Mouse (Mus musculus) kidney, adult 2 months (tissue): Measurements from ENCODE around the gene Banf1.
A peak's percentile ranks its signal among the peaks of the same experiment; 100 is the strongest.
"Not testable (repeated sequence)": the region's sequence is repeated elsewhere in the genome, so short reads cannot be mapped to it uniquely, and the experiment has no call there.

Experiments
- CTCF ChIP-seq: fragments of 200-500 bp; conservative IDR thresholded peaks from 2 replicates; pipeline ENCODE4 v1.5.1; 2011; ENCODE audit warnings: low read depth, mild to moderate bottlenecking, control low read depth, low read length, moderate library complexity, mixed read lengths; ENCODE audit not compliant: insufficient read depth, insufficient read length
- POLR2A ChIP-seq: fragments of 200-500 bp; IDR thresholded peaks from one replicate; pipeline ENCODE4 v1.6.1; 2011; ENCODE audit warnings: low read depth, low read length, control low read depth

- TF ChIP-seq CTCF = not testable (repeated sequence)
- peak; percentile 31 for TF ChIP-seq POLR2A
Observed at GRCm38 (mm10) chr19:5406531-5407126, 39.7 kb upstream of the Banf1 start.
